Mouse (Mus musculus): ENCODE data around the gene Cdc16. TPM values are rescaled to one million over a fixed set of nuclear protein-coding genes. Genes with fewer than 3 reads are reported as not detected.

Cdc16 gene
- total RNA-seq, 2 experiments from 2014 or later, result 70.1 to 76.1 TPM

- DNase-seq, result no peak
- intact Hi-C loops (cut with DNase I), result no loop called here
These were observed 40.2 kb downstream of the Cdc16 start for GRCm38 (mm10) chr8:13797676-13798075.

- DNase-seq, result no peak
- intact Hi-C loops (cut with DNase I), result no loop called here
These were observed 42.1 kb downstream of the Cdc16 start for GRCm38 (mm10) chr8:13799566-13799965.

GRCm38 (mm10) chr8:13828598-13829172, 71.2 kb downstream of the Cdc16 start:
- intact Hi-C loops (cut with DNase I), result no loop called here
- DNase-seq, result no peak

Other genes starting within 250 kb of the Cdc16 start
- gene 1700029H14Rik, start 195.2 kb upstream of the Cdc16 start, total RNA-seq (2021), result not detected
- 10 to 100 TPM; 46.4 to 49.1 TPM for gene Rasa3, start 80.1 kb upstream of the Cdc16 start, total RNA-seq (2021)
- 1 to 10 TPM in 1 of 2 experiments, under 1 TPM in 1; 0.66 to 1.9 TPM for gene Cfap97d2, start 51.8 kb upstream of the Cdc16 start, total RNA-seq (2021)
- 10 to 100 TPM; 32.4 to 34.6 TPM for gene Upf3a, start 27.9 kb downstream of the Cdc16 start, total RNA-seq (2021)
- gene AF366264, start 80.7 kb downstream of the Cdc16 start, total RNA-seq (2021), result not detected
- 10 to 100 TPM; 47.1 to 48.4 TPM for gene Champ1, start 112.0 kb downstream of the Cdc16 start, total RNA-seq (2021)
- gene Coprs, start 132.6 kb downstream of the Cdc16 start, total RNA-seq (2021), result 10 to 100 TPM; 35.6 to 42.9 TPM

Measured in left cerebral cortex, postnatal 4 days (tissue).